Mouse (Mus musculus) lung, adult 10 weeks (tissue): ENCODE results near the gene Tmprss11b. TPM values are rescaled to one million over a fixed set of nuclear protein-coding genes. Genes with fewer than 3 reads are reported as not detected.

ENCODE experiments used
- polyA plus RNA-seq: library from polyadenylated mRNA; stranded (reverse); fragments of 350-450 nt; fragmentation: Illumina TruSeq; extraction: RNeasy Lipid Tissue Mini Kit (QIAGEN cat#74804); gene quantifications from one replicate; pipeline ENCODE4 v1.2.3, GENCODE M21; 2014; ENCODE audit warnings: low read depth, low replicate concordance; ENCODE audit not compliant: insufficient read depth

The Tmprss11b gene
- not detected for polyA plus RNA-seq

GRCm38 (mm10) chr5:86676262-86676661 lies at the start of gene Tmprss11b:
Gene Tmprss11b (minus strand): TSS chr5:86676362.

GRCm38 (mm10) chr5:86632324-86632723 lies 43.8 kb downstream of the Tmprss11b start, which contains the start of gene Tmprss11f:
Gene Tmprss11f (minus strand): TSS chr5:86632424.

Other genes with a start within 250 kb of the Tmprss11b start
- not detected for gene Tmprss11a, start 207.4 kb downstream of the Tmprss11b start, polyA plus RNA-seq
- gene Tmprss11g, start 157.8 kb downstream of the Tmprss11b start, polyA plus RNA-seq, result not detected
- not detected for gene Tmprss11f, start 43.9 kb downstream of the Tmprss11b start, polyA plus RNA-seq
- gene Tmprss11e, start 69.5 kb upstream of the Tmprss11b start, polyA plus RNA-seq, result not detected
- 44.9 TPM for gene Ythdc1, start 127.9 kb upstream of the Tmprss11b start, polyA plus RNA-seq
- gene Ugt2b34, start 230.6 kb upstream of the Tmprss11b start, polyA plus RNA-seq, result not detected